Mouse (Mus musculus) kidney, embryonic 15.5 days (tissue): ENCODE measurements around the gene Cdhr2. TPM values are rescaled to one million over a fixed set of nuclear protein-coding genes. Genes with fewer than 3 reads are reported as not detected.

Experiments
- ATAC-seq: fragments of 200-750 bp; cut with Nextera tagmentation; replicated peaks from 2 replicates; pipeline ENCODE4 v1.8.0; 2017; ENCODE audit warnings: moderate TSS enrichment; ENCODE audit not compliant: low FRiP score
- H3K27ac ChIP-seq: fragments of 300-500 bp; sonication (generic); 2 replicates; pipeline ENCODE4 v1.5.1; 2015; ENCODE audit warnings: mild to moderate bottlenecking, inconsistent platforms
- H3K27me3 ChIP-seq: fragments of 300-500 bp; sonication (generic); 2 replicates; pipeline ENCODE4 v1.6.1; 2015; ENCODE audit warnings: inconsistent platforms
- H3K36me3 ChIP-seq: fragments of 300-500 bp; sonication (generic); 2 replicates; pipeline ENCODE4 v1.6.1; 2015; ENCODE audit warnings: inconsistent platforms
- H3K4me1 ChIP-seq: fragments of 300-500 bp; sonication (generic); 2 replicates; pipeline ENCODE4 v1.6.1; 2015; ENCODE audit warnings: inconsistent platforms
- H3K4me2 ChIP-seq: fragments of 300-500 bp; sonication (generic); 2 replicates; pipeline ENCODE4 v1.6.1; 2015; ENCODE audit warnings: moderate library complexity, mild to moderate bottlenecking, inconsistent platforms
- H3K4me3 ChIP-seq: fragments of 300-500 bp; sonication (generic); replicated peaks from 2 replicates; pipeline ENCODE4 v1.5.1; 2015; ENCODE audit warnings: mild to moderate bottlenecking, inconsistent platforms
- H3K9ac ChIP-seq: fragments of 300-500 bp; sonication (generic); 2 replicates; pipeline ENCODE4 v1.6.1; 2015; ENCODE audit warnings: mild to moderate bottlenecking, inconsistent platforms
- H3K9me3 ChIP-seq: fragments of 300-500 bp; sonication (generic); replicated peaks from 2 replicates; pipeline ENCODE4 v1.6.1; 2016; ENCODE audit warnings: inconsistent platforms
- WGBS: fragments of 180-500 bp; shearing (Covaris S2); methylation state at CpG from one replicate; pipeline ENCODE4 v1.1.7; 2015; ENCODE audit warnings: mixed read lengths; 5-methylcytosine and 5-hydroxymethylcytosine counted together
- polyA plus RNA-seq: library from polyadenylated mRNA; unstranded; fragments of >200 nt; fragmentation: Nextera tagmentation; extraction: Ambion mirVana; gene quantifications from 2 replicates; pipeline ENCODE4 v1.2.1, GENCODE M21; 2015

The Cdhr2 gene
- polyA plus RNA-seq, 1 experiment from 2014 or later = 5.4 TPM

DNA sequence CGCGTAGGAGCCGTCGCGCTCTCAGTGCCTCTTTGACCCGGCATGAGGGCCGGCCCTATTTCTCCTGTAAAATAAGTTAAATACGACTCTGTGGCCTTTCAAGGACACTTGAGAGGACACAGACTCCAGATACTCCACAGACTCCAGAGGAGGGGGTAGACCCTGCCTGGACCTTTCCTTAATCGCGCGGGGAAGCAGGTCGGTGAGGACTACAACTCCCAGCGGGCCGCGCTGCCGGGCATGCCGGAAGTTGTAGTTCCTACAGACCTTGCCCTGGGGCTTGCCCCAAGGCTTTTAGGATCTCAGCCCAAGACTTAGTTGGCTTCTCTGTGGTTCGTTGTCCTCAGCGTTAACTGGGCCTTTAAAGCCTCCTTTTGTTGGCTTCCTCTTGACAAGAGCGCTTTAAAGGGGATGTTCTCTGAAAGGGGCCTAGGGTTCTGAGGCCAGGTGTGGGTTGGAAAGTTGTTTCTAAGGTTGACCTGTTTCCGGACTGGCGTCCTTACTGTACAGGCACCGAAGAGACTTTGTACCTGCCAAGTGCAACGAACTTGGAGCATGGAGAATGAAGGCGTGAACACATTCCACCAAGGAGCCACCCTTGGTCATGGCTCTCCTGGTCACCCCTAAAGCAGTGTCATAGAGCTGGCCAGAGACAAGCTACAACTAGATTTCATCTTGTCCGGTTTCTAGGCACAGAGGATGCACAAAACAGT is 6.8 kb upstream of the Cdhr2 start:
- WGBS = 15% methylated on average over 26 of the region's 26 CpGs
- Histone ChIP-seq H3K9me3 (no peaks in the 10 kb centered on the region), H3K36me3 (no peaks in the 10 kb centered on the region), H3K9ac (peak overlapping the region; percentile 59), H3K4me1 (peaks cover 33% of the 10 kb centered on the region), H3K27ac (peak overlapping the region; percentile 99), H3K27me3 (no peaks in the 10 kb centered on the region), H3K4me2 (peak overlapping the region; percentile 90), H3K4me3 (peak overlapping the region; percentile 75)
- ATAC-seq = peak; percentile 86

DNA sequence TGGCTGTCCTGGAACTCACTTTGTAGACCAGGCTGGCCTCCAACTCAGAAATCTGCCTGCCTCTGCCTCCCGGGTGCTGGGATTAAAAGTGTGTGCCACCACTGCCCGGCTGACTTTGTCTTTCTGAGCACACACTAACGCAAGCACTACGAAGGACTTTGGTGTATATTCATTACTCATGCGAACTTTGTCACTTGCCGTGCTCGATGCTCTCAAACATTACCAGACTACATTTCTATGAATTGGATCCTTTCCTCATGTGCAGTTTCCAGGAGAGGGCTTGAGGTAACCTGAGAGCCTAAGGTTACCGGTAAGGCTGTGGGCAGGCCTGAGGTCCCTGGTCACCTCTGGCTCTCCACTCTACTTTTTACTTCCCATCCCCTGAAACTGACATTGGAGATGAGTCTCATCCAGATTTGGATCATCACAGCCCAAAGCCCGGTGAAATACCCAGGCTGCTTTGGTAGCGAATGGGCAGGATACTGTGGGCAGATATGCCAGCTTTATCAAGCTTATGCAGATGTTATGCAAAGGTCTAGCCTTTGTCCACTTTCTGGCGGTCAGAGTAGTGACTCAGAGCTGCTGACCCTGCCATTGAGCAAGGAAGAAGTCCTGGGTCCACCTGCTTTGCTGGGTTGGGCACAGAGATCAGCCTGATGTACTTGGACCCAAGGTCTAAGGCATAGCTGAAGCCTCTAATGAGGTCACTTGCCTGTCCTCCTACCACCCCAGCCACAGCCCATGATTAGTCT is 5.6 kb upstream of the Cdhr2 start:
- H3K4me1 ChIP-seq = peaks cover 27% of the 10 kb centered on the region
- no peak overlapping the region for H3K4me2 ChIP-seq
- no peak overlapping the region for H3K9ac ChIP-seq
- ATAC-seq = no peak
- WGBS = 89% methylated on average over 11 of the region's 11 CpGs
- H3K36me3 ChIP-seq = no peaks in the 10 kb centered on the region
- H3K27me3 ChIP-seq = no peaks in the 10 kb centered on the region
- no peaks in the 10 kb centered on the region for H3K9me3 ChIP-seq
- no peak overlapping the region for H3K27ac ChIP-seq
- no peak overlapping the region for H3K4me3 ChIP-seq

DNA sequence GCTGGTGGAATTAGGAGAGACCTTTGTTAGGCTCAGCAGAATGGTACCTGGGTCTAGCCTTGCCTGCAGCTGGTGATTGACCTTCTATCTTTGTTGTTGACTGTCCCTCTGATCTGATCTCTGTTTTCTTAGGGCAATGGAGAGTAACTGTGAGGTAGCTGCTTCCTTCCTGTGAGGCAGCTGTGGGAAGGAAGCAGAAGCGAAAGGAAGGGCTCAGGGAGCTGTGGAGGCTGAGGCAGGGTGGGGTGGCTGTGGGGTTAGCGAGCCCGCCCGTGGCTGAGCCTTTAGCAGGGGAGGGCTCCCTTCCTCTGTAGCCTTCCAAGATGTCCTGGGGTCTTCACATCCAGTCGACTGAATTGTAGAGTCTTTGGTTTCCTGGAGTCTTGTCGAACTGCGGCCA is 1.2 kb downstream of the Cdhr2 start:
- Histone ChIP-seq H3K4me2 (no peak overlapping the region; the same call in 1 of the 2 replicates), H3K9ac (no peak overlapping the region), H3K27me3 (no peaks in the 10 kb centered on the region), H3K4me1 (peaks cover 10% of the 10 kb centered on the region), H3K4me3 (no peak overlapping the region), H3K9me3 (no peaks in the 10 kb centered on the region), H3K27ac (no peak overlapping the region), H3K36me3 (no peaks in the 10 kb centered on the region)
- 66% methylated on average over 7 of the region's 7 CpGs for WGBS
- ATAC-seq = no peak

DNA sequence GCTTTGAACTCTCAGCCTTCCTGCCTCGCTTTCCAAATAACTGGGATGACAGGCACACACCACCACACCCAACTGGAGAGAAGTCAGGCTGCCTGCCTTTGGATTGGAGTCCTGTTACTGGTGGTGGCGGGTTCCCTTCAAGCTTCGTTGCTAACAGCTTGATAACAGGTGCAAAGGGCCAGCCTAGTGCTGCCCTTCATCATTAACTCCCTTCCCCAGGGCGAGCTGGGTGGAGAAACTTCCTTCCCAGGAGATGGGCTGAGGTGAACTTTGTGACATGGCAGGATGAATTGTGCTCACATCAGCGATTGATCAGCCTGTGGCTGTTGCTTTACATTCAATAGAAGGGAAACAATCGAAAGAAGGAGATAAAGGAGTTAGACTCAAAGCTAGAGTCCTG is 3.6 kb downstream of the Cdhr2 start:
- no peak overlapping the region for H3K27ac ChIP-seq
- H3K4me2 ChIP-seq = no peak overlapping the region
- no peak for ATAC-seq
- no peak overlapping the region for H3K9ac ChIP-seq
- no peaks in the 10 kb centered on the region for H3K27me3 ChIP-seq
- no peaks in the 10 kb centered on the region for H3K9me3 ChIP-seq
- H3K4me3 ChIP-seq = no peak overlapping the region
- WGBS = 38% methylated on average over 6 of the region's 6 CpGs
- no peaks in the 10 kb centered on the region for H3K36me3 ChIP-seq
- peaks cover 10% of the 10 kb centered on the region for H3K4me1 ChIP-seq

DNA sequence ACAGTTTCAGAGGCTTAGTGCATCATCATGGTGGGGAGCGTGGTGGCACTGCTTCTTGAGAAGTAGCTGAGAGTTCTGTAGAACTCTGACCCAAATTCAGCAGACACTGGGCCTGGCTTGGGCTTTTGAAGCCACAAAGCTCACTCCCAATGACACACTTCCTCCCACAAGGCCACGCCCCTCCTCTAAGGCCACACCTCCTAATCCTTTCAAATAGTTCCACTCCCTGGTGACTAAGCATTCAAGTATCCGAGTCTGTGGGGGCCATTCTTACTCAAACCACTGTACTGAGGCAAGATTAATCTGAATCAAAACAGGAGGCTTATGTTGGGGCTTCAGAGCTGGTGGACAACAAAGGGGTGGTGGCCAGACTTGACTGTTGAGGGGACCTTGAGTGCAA is 9.6 kb downstream of the Cdhr2 start:
- WGBS = 79% methylated on average over 3 of the region's 3 CpGs
- H3K27me3 ChIP-seq = 0 out of 2 replicates have a peak, but pooled peaks cover 6% of the 10 kb centered on the region

DNA sequence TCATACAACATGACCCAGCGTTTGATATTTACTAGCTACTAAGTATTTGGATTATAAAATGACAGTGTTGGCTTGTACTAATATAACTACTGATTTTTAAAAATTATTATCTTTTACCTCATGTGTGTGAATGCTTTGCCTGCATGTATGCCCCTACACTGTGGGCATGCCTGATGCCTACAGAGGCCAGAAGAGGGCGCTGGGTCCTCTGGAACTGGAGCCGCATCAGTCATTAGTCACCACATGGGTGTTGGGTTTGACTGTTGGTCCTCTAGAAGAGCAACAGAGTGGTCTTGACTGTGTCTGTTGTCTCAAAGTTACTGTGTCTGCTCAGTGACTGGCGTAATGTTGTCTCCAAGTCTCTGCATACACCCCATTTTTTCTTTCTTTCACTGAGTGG is 13.1 kb downstream of the Cdhr2 start:
- H3K4me3 ChIP-seq = no peak overlapping the region
- H3K4me2 ChIP-seq = no peak overlapping the region
- H3K36me3 ChIP-seq = no peaks in the 10 kb centered on the region
- no peak for ATAC-seq
- H3K27ac ChIP-seq = no peak overlapping the region
- no peaks in the 10 kb centered on the region for H3K4me1 ChIP-seq
- 42% methylated on average over 4 of the region's 4 CpGs for WGBS
- H3K9me3 ChIP-seq = no peaks in the 10 kb centered on the region
- H3K27me3 ChIP-seq = 0 out of 2 replicates have a peak, but pooled peaks cover 8% of the 10 kb centered on the region
- no peak overlapping the region for H3K9ac ChIP-seq

More for the DNA sequence above, 9.6 kb downstream of the Cdhr2 start:
- Histone ChIP-seq H3K9ac (no peak overlapping the region), H3K9me3 (no peaks in the 10 kb centered on the region), H3K27ac (no peak overlapping the region), H3K4me1 (no peaks in the 10 kb centered on the region), H3K36me3 (no peaks in the 10 kb centered on the region), H3K4me2 (no peak overlapping the region), H3K4me3 (no peak overlapping the region)
- no peak for ATAC-seq

DNA sequence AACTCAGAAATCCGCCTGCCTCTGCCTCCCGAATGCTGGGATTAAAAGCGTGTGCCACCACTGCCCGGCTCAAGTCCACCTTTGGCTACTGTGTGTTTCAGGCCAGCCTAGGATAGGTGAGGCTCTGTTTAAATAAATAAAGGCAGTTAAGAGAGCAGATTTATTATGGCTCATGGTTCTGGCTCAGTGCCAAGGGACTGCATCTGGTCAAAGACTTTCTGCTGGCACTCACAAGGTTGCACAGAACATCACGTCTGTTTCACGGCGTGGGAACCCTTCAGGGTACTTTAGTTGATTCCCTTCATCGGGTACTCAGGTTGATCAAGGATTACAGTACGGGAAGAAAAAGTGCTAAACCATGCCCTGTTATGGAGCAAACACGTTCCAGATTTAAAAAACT is 13.7 kb downstream of the Cdhr2 start:
- no peak for ATAC-seq
- H3K9me3 ChIP-seq = no peaks in the 10 kb centered on the region

DNA sequence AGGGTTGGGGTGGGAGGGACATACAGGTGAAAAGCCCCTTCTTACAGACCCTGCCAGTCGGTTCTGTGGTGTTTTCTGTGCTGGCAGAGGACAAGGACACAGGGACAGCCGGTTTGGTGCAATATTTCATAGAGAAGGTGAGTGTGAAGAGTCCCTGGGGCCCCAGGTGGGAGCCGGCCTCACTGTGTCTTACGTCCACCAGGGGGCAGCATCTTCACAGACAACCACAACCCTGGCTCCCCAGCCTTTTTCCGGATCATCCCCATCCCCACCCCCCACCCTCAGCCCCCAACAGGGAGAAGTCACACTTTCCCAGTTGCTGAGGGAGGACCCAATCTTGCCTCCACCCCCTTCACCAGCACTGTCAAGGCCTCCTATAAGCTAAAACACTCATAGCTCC is 15.7 kb downstream of the Cdhr2 start:
- H3K36me3 ChIP-seq = no peaks in the 10 kb centered on the region
- 0 out of 2 replicates have a peak, but pooled peaks cover 8% of the 10 kb centered on the region for H3K27me3 ChIP-seq
- no peaks in the 10 kb centered on the region for H3K9me3 ChIP-seq
- no peak overlapping the region for H3K9ac ChIP-seq
- no peaks in the 10 kb centered on the region for H3K4me1 ChIP-seq
- no peak overlapping the region for H3K4me2 ChIP-seq
- ATAC-seq = 0 out of 2 replicates have a peak, but pooled peaks have one; percentile 36
- H3K4me3 ChIP-seq = no peak overlapping the region
- WGBS = 2% methylated on average over 5 of the region's 5 CpGs
- H3K27ac ChIP-seq = no peak overlapping the region

More for the DNA sequence above, 13.7 kb downstream of the Cdhr2 start:
- WGBS = 69% methylated on average over 10 of the region's 10 CpGs
- Histone ChIP-seq H3K4me1 (no peaks in the 10 kb centered on the region), H3K4me3 (no peak overlapping the region), H3K27me3 (0 out of 2 replicates have a peak, but pooled peaks cover 8% of the 10 kb centered on the region), H3K36me3 (no peaks in the 10 kb centered on the region), H3K4me2 (no peak overlapping the region), H3K27ac (no peak overlapping the region), H3K9ac (no peak overlapping the region)

DNA sequence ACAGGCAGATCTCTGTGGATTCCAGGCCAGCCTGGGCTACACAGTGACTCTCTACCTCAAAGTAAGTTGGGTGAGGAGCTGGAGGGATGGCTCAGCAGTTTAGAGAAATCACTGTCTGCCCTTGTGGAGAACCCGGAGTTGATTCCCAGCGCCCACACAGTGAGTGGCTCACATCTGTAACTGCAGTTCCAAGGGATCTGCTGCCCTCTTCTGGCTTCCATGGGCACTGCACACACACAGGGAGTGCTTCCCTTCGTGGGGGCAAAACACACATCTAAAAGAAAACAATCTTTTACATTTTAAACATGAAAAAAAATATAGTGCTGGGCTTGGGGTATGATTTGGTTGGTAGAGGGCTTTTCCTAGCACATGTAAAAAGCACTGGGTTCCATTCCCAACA is 21.9 kb downstream of the Cdhr2 start:
- Histone ChIP-seq H3K27me3 (no peaks in the 10 kb centered on the region), H3K9me3 (no peaks in the 10 kb centered on the region), H3K36me3 (no peaks in the 10 kb centered on the region), H3K4me2 (no peak overlapping the region), H3K27ac (no peak overlapping the region), H3K4me1 (no peaks in the 10 kb centered on the region), H3K9ac (no peak overlapping the region), H3K4me3 (no peak overlapping the region)
- no peak for ATAC-seq
- 86% methylated on average over 3 of the region's 3 CpGs for WGBS

DNA sequence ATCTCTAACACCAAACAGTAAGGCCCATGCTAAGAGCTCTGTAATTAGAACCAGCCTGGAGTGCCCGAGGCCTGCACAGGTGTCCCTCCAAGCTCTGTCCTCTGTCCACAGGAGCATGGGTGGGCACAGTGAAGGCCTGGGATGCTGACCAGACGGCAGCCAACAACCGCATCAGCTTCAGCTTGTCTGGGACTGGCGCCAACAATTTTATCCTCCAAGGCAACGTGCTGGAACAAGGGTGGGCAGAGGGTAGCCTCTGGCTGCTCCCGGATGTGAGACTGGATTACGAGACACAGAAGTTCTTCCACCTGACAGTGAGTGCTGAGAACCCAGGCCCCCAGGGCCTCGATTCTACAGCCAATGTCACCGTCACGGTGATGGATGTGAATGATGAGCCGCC is 24.9 kb downstream of the Cdhr2 start:
- Histone ChIP-seq H3K9ac (no peak overlapping the region), H3K27me3 (no peaks in the 10 kb centered on the region), H3K4me3 (no peak overlapping the region), H3K4me2 (no peak overlapping the region), H3K4me1 (no peaks in the 10 kb centered on the region), H3K27ac (no peak overlapping the region), H3K36me3 (no peaks in the 10 kb centered on the region), H3K9me3 (no peaks in the 10 kb centered on the region)
- ATAC-seq = no peak
- WGBS = 65% methylated on average over 11 of the region's 11 CpGs

DNA sequence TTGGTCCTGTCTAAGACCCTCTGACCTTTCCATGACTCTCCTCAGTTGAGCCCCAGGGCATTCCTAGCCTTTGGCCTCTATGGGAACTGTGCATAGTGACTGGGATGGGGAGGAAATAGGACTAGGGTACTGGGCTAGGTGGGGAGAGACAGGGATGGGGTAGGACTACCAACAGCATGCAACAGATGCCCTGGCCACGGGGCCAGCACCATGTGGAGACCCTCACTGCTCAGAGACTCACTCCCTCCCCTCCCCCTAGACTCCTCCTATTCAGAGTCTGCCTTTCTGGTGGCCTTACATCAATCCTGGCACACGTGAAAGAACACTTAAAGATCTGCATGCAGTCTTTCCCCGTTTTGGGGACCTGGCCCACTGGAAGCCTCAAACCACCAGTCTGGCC is 35.7 kb downstream of the Cdhr2 start:
- no peak for ATAC-seq
- 25% methylated on average over 3 of the region's 3 CpGs for WGBS
- no peak overlapping the region for H3K27ac ChIP-seq

DNA sequence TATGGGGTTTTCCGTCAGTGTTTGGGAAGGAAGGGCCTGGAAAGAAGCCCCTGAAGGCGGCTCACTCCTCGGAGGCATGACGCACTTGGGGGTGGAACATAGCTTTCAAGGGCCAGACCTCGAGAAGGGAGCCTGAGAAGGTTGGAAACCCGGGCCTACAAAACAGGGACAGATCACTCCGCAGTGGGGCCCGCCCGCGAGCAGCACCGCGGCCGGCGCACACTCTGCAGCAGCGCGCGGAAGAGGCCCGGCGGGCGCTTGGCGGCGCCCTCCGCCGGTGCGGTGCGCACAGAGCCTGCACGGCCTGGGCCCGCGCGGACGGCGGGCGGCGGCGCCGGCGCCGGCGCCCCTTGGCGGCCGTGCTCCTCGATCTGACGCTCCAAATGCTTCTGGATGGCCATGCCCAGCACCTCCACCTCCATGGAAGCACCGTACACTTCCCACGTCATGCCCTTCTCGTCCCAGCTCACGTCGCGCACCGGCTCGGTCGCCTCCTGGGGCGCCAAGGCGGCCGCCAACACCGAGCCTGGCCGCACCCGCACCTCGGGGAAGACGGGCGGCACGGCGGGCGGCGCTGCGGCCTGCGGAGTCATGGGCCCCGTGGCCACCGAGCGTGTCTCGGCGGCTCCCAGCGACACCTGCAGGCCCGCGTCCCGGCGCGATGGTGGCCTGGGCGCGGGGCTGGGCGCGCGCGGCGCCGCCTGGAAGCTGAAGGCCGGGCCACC is 36.4 kb downstream of the Cdhr2 start:
- WGBS = under 1% methylated on average over 87 of the region's 87 CpGs
- ATAC-seq = peak; percentile 77
- Histone ChIP-seq H3K9me3 (no peaks in the 10 kb centered on the region), H3K4me2 (peak overlapping the region; percentile 74), H3K9ac (peak overlapping the region; percentile 35; the same call in 1 of the 2 replicates), H3K4me1 (peaks cover 13% of the 10 kb centered on the region), H3K4me3 (peak overlapping the region; percentile 47), H3K36me3 (no peaks in the 10 kb centered on the region), H3K27ac (no peak overlapping the region), H3K27me3 (peaks cover 59% of the 10 kb centered on the region)

More for the DNA sequence above, 35.7 kb downstream of the Cdhr2 start:
- H3K4me1 ChIP-seq = peaks cover 13% of the 10 kb centered on the region
- peak overlapping the region; percentile 47 for H3K4me3 ChIP-seq
- no peak overlapping the region for H3K9ac ChIP-seq
- H3K27me3 ChIP-seq = peaks cover 55% of the 10 kb centered on the region
- no peaks in the 10 kb centered on the region for H3K36me3 ChIP-seq
- no peaks in the 10 kb centered on the region for H3K9me3 ChIP-seq
- peak overlapping the region; percentile 74 for H3K4me2 ChIP-seq
